Mouse (Mus musculus) liver, adult (tissue): ENCODE measurements around the gene Iqcj.

ENCODE experiments used
- GATA4 ChIP-seq: IDR thresholded peaks from 2 replicates; pipeline ENCODE4 v1.6.1; 2014; ENCODE audit warnings: mild to moderate bottlenecking, low read length; ENCODE audit not compliant: insufficient replicate concordance

Gene Iqcj

GRCm38 (mm10) chr3:68019401-68019800 is 127.4 kb downstream of the Iqcj start:
- no peak for TF ChIP-seq GATA4

- no peak for TF ChIP-seq GATA4
These were observed 144.1 kb downstream of the Iqcj start for GRCm38 (mm10) chr3:68036097-68036496.

GRCm38 (mm10) chr3:68042951-68043350 is 150.9 kb downstream of the Iqcj start:
- TF ChIP-seq GATA4 = no peak

- TF ChIP-seq GATA4 = no peak
These were observed 153.7 kb downstream of the Iqcj start for GRCm38 (mm10) chr3:68045475-68046416.

GRCm38 (mm10) chr3:68053538-68053937 is 161.5 kb downstream of the Iqcj start:
- no peak for TF ChIP-seq GATA4

GRCm38 (mm10) chr3:68055071-68055470 is 163.1 kb downstream of the Iqcj start:
- no peak for TF ChIP-seq GATA4

GRCm38 (mm10) chr3:68056373-68057275 is 164.6 kb downstream of the Iqcj start:
- TF ChIP-seq GATA4 = no peak

- TF ChIP-seq GATA4 = no peak
These were observed 167.3 kb downstream of the Iqcj start for GRCm38 (mm10) chr3:68059162-68059800.

GRCm38 (mm10) chr3:68064731-68065130 is 172.7 kb downstream of the Iqcj start, which contains the start of gene Schip1:
Schip1 (plus strand) TSS chr3:68064802.
- TF ChIP-seq GATA4 = no peak

- TF ChIP-seq GATA4 = no peak
These were observed 179.7 kb downstream of the Iqcj start for GRCm38 (mm10) chr3:68071395-68072386.

- TF ChIP-seq GATA4 = no peak
These were observed 185.4 kb downstream of the Iqcj start for GRCm38 (mm10) chr3:68077406-68077805.

GRCm38 (mm10) chr3:68085024-68085423 is 193.0 kb downstream of the Iqcj start:
- TF ChIP-seq GATA4 = no peak

GRCm38 (mm10) chr3:68092108-68092507 is 200.1 kb downstream of the Iqcj start:
- TF ChIP-seq GATA4 = no peak

- no peak for TF ChIP-seq GATA4
These were observed 204.9 kb downstream of the Iqcj start for GRCm38 (mm10) chr3:68096724-68097431.

GRCm38 (mm10) chr3:68101343-68101742 is 209.3 kb downstream of the Iqcj start:
- no peak for TF ChIP-seq GATA4
